Mouse (Mus musculus): Measurements from ENCODE around the gene Gstp2.

DNA sequence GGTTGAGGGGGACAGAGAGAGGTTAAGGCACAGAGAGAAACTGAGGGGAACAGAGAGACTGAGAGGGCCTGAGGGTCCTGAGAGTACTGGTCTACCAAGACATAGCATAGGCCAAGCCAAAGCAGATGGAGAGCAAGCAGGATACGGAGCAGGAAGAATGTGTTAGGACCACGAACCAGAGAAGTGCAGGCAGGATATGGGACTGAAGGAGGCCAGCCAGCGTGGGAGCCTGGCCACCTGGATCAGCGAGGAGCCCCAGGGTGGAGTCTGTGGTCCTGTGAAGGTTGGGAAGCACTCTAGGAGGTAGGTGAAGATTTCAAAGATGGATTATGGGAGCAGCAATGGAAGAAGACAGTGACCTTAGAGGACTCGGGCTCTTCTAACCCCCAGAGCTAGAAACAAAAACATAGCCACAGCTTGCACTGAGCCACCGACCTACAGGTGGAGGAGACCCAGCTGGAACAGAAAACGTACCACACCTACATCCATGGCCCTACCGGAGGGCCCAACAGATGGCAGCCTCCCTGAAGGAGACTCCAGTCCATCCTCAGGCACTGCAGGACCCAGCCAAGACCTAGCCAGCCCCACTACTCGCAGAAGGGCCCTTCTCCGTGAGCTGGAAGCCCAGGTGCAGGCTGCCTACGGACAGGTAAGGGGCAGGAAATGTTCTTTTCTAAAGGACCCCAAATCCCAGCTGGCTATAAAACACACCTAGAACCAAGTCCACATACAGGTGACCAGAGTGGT lies 36.6 kb upstream of the Gstp2 start:
- no peak for TF ChIP-seq CTCF (IDR thresholded peaks at IDR 0.05; ENCODE audit: low read depth, low read length)
- no peak for TF ChIP-seq POLR2A (IDR thresholded peaks at IDR 0.05; ENCODE audit: borderline replicate concordance, low read depth, low read length)

All from bone marrow macrophage, adult 2 months (primary cell).